Mouse (Mus musculus): Measurements from ENCODE around the gene Tmem150a.

The Tmem150a gene

DNA sequence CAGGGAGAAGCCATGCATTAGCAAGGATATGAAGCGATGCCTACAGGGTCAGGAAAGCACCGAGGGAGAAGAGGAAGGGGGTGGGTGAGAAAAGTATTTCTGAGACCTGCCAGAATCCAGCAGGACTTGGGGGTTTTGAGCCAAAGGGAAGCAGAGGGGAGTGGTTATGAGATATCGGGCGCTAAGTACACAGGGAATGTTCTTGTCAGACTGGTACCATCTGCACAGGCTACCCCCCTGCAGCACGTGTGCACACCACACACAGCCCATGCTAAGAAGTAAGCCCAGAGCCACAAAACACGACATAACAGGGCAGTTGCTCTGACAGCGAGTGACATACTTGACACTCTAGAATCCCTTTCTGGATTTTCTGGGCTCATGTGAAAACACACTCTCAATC, 19.0 kb downstream of the Tmem150a start:
- no peak for DNase-seq (ENCODE audit: low spot score)

DNA sequence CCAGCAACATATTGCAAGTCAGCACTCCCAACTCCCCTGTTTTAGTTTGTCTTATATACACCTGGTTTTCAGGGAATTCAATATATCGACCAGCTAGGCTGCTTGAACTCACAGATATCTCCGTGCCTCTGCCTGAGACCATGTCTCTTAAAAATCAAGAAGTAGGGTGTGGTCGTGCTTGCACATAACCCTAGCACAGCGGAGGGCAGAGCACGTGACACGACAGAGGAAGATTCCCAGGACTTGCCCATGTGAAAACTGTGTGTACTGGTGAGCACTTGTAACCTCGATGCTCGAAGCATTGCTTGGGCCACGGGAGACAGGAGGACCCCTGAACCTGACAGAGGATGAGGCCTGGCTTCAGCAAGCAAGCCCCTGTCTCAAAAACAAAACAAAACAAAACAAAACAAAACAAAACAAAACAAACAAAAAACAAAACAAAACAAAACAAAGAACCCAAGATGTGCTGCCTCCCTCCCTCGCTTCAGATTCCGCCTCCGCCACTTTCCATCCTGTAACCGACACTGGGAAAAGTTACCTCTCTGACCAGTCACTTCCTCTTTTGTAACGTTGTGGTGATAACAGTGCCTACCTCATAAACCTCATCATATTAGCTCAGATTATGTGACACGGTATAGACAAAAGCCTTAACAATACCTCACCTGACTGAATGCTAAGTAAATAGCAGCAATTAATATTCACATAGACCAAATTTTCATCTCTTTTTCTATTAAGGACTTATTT, 19.7 kb downstream of the Tmem150a start:
- no peak for DNase-seq (ENCODE audit: low spot score)

DNA sequence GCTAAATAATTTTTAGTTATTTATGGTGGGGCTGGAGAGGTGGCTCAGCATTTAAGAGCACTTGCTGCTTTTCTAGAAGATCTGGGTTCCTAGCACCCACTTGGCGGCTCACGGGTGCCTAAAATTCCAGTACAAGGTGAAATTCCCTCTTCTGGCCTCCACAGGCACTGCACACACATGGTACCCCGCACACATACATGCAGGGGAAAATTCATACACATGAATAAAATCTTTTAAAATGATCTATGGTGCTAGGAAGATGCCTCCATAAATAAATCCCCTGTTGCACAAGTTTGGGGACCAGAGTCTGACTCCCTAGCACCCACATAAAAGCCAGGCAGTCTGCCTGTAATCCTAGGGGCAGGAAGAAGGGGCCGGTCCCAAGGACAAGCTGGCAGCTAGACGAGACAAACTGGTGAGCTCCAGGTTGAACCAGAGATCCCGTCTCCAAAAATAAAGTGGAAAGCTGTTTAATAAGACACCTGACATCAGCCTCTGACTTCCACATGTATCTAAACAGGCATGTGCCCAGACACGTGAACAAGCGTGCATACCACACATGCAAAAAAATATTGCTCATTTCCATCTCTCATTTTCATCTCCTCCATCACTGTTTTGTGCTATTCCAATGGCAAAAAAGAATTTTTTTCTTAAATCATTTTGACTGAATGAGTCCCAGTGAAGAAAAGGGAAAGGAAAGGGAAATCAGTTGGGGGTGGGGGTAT, 23.4 kb downstream of the Tmem150a start:
- DNase-seq (ENCODE audit: low spot score) = no peak

DNA sequence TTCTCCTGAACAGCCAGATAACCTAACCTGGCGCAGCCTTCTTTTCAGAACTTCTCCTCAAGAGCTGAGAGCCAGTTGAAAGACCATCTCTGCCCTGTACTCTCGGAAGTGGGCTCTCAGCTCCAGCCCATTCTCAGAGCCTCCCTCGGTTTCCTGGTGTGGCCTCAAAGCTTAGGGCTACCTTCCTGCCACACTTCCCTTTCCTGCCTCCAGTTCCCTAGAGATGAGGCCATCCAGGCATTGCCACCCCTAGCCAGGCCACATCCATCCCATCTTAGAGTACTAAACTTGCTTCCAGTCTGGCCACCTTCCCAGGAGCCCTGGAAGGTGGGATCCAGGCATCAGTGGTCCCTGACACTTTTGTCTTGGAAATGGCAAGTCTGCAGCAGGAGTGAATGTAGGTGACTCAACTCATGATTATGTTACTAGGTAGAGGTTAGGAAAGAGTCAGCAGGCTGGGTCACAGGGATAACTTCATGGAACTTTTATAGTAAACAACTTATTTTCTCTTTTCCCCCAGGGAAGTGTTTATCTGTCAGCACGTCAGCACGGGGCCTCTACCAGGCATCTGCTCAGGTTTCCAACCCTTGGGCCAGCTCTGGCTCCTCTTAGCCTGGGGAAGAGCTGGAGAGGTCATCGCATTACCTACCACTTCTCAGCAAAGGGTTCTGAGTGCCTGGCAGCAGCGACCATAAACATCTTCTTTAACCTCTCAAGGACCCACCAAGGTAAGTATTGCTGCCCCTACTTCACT, 24.3 kb downstream of the Tmem150a start:
- no peak for DNase-seq (ENCODE audit: low spot score)

DNA sequence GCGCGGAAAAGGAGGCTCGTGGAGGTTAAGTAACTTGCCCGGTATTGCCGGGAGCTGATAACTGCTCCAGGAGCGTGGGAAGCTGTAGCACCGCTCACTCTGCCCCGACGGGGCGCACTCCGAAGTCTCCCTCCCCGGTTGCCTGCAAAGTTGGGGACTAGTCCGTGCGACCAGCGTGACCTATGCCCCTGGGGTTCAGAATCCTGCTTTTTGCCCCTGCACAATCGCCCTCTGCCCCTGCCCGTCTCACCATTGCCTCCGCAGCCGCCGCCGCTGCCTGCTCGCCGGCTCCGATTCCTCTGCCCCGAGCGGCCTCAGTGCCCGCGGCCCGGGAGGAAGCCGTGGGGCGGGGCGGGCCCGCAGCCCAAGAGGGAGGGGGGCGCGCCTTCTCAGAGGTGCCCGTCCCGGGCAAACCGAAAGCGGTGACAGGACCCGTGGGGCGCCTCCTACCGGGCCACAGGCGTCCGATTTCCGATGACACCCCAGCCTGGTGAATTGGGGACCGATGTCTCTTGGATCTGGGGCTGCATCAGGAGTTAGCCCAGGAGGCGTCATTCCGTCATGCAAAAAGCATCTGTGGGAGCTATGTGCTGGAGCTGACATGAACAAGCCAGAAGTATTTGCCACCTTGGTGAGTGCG, 25.0 kb downstream of the Tmem150a start, which contains the start of gene Vamp5:
Vamp5 (minus strand) TSS at position 338 of the 640 bp plus-strand sequence.
- peak; percentile 94 for DNase-seq (ENCODE audit: low spot score)

DNA sequence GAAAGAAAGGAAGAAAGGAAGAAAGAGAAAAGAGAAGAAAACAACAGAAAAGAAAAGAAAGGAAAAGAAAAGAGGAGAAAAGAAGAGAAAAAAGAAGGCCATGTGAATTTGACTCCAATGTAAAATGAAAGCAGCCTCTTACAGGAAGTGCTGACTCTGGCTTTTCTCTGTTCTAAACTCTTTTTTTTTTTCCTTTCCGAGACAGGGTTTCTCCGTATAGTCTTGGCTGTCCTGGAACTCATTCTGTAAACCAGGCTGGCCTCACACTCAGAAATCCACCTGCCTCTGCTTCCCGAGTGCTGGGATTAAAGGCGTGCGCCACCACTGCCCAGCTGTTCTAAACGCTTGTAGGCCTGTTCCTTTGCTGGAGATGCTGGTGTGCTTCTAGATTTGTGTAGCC, 27.2 kb downstream of the Tmem150a start:
- DNase-seq (ENCODE audit: low spot score) = no peak

DNA sequence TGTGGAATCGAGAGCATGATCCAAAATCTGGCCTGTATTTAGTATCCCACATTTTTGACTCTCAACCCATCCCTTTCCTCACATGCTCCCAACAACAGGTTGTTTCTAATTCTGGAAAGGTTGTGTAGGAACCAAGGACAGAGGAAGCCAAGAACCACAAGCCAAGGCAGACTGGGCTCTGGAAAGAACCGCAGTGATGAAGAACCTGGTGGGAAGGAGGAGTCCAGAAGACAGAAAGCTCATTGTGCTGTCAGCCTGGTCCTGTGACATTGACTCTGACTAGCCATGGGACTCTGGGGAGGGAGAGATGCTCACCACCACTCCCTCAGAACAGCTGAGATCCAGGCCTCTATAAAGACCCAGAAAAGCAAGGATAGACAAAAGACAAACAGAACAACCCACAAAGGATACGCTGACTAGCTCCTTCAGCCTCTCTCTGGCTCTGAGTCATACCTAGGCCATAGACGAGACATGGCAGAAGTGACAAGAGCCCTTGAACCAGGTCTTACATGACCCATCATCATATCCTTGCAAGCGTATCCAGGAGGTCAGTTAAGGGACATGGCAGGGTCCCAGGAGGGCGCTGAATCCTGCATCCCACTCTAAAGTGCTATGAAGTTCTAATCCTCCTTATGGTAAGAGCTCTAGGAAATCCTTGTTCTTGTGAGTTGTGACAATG, 28.0 kb downstream of the Tmem150a start:
- no peak for DNase-seq (ENCODE audit: low spot score)

DNA sequence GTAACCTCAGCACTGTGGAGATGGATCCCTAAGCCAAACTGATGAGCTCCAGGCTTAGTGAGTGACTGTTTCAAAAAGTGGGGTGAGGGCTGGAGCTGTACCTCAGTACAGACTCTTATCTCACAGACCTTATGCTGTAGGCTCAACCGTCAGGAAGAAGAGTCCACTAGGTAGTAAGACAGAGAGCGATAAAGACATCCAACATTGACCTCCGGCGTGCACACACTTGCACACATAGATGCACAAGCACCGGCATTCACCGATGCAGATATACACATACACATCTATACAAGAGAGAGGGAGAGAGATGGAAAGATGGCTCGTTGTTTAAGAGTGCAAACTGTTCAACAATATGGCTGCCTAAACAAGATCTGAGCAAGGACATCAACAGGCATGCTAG, 28.7 kb downstream of the Tmem150a start:
- no peak for DNase-seq (ENCODE audit: low spot score)

DNA sequence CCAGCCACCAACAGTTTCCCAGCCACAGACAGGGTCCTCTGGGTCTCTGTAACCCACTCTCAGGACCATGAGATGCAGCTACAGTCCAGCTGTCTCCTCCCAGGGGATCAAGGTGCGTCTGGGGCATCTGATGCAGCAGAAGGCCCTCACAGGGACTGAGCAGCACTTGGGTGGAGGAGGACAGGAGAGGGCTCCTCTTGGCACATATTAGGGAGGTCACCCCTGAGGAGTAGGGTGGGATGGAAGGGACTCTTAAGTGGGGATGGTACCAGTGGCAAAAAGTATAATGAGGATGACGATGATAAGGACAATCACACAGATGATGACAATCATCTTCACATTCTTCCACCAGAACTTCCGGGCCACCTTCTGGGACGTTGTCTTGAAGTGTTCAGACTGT, 30.0 kb downstream of the Tmem150a start:
- no peak for DNase-seq (ENCODE audit: low spot score)

DNA sequence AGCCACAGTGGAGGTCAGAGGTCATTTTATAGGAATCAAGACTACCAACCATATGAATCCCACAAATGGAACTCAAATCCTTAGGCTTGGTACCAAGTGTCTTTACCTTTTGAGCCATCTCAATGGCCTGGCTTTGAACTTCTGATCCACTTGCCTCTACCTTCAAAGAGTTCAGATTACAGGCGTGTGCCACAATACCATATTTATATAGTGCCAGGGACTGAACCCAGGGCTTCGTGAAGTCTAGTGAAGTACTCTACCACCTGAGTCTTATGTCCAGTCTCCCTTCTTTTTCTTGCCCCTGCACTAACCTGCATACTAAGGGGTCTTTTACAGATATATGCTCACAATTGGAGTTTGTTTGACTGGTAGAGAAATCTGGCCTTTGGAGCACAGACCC, 31.3 kb downstream of the Tmem150a start:
- DNase-seq (ENCODE audit: low spot score) = no peak

DNA sequence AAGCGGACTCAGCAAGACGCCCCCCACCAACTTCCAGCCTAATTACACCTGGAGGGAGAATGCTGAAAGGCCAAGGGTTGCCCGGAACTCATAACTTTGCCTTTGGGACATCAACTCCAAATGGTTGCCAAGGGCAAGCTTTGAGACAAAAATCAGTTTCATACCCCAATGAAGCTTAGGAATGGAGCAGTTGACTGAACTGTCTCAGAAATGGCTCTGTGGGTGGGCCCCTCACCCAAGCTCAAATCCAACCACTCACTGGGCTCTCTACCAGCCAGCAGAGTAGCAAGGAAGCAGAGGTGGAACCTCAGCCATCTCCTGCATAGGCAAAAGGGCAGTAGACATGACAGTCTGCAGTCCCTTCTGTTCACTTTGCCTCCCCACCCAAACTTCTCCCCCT, 32.6 kb downstream of the Tmem150a start:
- no peak for DNase-seq (ENCODE audit: low spot score)

DNA sequence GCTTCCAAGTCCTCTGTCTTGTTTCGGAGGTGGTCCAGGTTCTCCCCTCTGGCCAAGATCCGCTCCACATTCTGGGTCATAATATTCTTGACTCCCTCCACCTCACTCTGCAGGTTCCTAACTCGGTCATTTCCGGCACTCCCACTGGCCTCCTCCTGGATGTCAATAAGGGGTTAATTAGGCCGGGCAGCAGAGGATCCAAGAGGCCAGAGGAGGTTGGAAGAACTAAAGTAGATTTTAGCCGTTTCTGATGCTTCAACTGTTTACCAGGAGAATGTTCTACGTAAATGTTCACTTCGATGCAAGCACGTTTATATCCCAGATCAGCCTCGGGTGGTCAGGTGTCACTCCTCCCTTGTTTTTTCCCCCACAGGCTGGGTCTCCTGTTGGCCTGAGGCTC, 33.0 kb downstream of the Tmem150a start:
- DNase-seq (ENCODE audit: low spot score) = no peak

DNA sequence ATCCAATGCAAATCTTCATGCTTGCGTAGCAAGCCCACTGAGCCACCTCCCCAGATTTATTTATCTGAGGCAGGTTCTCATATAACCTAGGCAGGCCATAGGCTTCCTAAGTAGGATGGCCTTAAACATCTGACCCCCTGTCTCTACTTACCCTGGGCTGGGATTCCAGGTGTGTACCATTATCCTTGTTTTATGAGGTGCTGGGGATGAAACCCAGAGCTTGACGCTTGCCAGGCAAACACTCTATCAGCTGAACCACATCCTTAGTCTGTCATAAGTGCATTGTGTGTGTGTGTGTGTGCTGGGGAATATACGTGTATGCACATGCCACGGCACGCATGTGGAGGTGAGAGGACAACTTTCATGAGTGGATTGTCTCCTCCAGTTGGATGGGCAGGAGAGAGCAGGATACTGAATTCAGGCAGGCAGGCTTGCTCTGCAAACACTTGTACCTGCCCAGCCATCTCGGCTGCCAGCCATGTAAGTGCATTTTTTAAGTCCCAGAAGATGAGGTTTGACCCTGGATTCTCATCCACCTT, 33.6 kb downstream of the Tmem150a start:
- DNase-seq (ENCODE audit: low spot score) = no peak

DNA sequence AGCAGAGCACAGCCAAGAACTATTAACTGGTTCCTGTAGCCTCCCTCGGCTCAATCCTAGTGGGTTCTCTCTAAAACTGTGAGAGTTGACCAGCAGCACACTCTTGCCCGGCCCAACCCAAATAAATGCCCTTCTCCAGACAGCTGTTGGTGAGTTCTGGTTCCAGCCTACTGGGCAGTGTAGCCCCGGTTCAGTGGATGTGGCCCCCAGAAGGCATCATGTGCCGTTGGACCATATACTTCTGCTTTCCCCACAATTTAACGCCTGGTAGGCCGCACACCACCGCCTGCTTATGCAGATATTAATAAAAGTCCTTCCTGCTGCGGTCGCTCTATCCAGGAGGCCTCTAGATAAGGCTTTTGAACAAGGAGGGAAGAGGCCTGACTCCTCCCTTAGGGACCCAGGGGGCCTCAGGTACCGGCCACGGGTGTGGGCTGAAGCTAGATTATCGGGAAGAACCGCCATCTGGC, 34.3 kb downstream of the Tmem150a start:
- DNase-seq (ENCODE audit: low spot score) = no peak

DNA sequence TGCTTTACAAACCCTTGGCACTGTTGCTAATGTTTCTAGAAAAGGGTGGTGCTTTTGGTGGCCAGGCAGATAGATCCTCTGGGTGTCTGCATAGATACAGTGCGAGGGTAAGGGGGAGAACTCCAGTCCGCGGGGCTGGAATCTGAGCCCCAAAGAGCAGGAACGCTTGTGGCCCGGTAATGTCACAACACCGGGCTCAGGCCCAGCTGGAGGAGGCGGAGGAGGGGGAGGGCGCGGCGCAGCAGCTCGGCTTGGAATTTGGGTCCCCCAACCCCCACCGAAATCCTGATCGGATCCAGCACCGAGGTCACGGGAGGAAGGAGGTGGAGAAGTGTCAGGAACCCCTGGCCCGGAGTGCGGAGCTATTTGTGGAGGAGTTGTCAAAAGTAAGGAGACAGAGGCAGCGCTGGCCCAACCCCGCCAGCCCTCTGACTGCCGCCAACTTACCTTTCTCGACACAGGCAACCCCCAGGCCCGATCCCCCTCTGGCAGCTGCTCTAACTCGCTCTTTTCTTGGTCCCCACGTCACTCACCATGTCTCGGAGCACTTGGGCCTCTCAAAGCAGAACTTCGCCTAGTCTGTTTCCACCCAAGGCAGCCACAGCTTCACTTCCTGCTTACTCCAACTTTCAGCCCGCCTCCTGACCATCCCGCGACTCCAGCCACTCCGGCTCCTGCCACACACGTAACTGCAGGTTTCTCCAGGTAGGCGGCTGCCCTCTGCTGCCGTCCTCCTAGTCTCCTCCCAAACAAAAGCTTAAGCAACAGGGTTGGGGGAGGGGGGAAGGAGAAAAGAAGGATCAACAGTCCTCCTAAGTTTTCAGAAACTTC, 34.9 kb downstream of the Tmem150a start, which contains the start of gene Vamp8:
Vamp8 (minus strand) TSS at position 763 of the 831 bp plus-strand sequence.
- peak; percentile 91 for DNase-seq (ENCODE audit: low spot score)

DNA sequence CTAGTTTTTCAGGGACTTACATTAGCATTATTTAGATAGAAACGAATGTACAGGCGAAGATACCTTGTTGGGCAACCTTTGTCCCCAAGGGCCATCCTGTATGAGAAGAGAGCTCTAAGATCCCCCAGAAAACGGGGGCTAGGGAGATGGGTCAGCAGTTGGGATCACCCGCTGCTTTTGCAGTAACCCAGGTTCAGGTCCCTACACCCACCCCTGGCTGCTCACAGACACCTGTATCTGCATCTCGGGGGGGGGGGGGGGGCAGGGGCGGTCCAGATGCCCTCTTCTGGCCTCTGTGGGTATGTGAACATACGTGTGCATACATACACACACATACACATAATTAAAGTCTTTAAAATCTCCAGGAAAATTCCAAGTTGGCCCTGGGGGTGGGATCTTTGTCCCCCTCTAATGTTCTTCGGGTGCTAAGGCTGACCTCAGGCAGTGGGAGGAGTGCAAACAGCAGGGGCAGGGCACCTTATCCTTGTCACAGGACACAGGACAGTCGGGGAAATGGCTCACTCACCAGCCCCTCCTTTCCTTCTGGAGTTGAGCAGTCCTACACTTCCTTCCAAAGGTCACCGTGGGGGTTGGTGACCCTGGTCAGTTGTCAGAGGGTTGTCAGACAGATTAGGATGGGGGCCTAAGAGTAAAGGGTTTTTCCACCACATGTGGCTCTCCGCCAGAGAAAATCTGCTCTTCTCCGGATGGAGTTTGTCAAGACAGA, 35.7 kb downstream of the Tmem150a start:
- peak; percentile 84 for DNase-seq (ENCODE audit: low spot score)

DNA sequence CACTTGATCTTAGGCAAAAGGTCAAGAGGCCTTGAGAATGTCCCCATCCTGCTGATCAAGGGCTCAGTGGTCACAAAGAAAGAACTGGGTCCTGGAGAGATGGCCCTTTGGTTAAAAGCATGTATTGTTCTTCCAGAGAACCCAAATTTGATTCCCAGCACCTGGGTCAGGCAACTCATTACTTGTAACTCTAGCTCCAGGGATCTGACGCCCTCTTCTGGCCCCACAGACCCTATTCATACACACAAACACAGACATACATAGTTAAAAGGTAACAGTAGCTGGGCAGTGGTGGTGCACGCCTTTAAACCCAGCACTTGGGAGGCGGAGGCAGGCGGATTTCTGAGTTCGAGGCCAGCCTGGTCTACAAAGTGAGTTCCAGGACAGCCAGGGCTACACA, 37.1 kb downstream of the Tmem150a start:
- no peak for DNase-seq (ENCODE audit: low spot score)

DNA sequence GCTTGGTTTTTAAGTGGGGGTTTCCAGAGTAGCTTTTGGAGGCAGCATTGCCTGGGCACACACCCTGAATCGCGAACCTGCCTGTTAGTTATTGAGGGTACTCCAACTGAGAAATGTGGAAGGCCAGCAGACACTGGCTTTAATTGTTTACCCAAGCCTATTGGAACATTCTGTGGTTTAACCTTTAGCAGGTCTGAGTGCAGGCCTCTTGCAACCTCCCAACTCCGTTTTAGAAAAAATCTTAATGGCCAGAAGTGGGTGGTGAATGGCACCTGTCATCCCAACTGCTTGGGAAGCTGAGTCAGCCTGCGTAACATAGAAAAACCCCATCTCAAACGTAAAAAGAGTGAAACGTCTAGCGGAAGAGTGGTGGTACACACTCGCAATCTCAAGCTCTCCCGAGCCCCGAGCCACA, 41.6 kb downstream of the Tmem150a start:
- DNase-seq (ENCODE audit: low spot score) = peak; percentile 81

DNA sequence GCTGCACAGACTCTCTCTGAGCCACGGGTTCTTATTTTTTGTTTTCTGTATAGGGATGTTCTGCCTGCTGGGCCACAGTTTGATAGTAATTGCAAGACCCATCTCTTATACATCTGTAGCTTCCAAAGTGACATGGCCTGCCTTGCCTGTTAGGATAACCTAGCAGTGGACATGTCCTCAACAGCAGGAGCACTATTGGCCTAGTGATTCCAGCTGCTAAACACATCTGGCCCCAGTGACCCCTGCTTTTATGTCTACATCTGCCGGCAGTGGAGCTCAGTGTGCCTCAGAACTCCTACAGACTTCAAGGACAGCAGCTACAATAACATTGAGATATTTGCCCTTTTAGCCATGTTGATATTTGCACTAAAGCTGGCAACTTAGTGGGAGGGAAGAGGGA, 44.7 kb downstream of the Tmem150a start:
- no peak for DNase-seq (ENCODE audit: low spot score)

DNA sequence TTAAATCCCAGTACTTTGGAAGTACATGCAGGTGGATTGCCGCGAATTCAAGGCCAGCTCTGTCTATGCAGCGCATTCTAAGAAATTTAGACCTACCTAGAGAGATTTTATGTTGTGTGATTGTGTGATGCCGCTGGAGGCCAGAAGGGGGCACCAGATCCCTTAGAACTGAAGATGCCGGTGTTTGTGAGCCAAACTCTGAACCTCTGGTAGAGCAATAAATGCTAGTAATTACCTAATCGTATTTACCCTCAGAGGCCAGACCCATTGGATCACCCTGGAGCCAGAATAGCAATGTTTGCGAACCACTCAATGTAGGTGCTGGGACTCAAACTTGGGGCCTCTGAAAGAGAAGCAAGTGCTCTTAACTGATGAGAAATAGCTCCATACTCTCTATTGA, 46.6 kb downstream of the Tmem150a start:
- DNase-seq (ENCODE audit: low spot score) = peak; percentile 85

All from lung, postnatal 25 days (tissue).